Mouse (Mus musculus) olfactory bulb, adult 2 months (tissue): ENCODE measurements around the gene Tbc1d16.

Experiments
- CTCF ChIP-seq: fragments of 200-500 bp; IDR thresholded peaks from 2 replicates; pipeline ENCODE4 v1.5.1; 2012; ENCODE audit warnings: low read depth, mild to moderate bottlenecking, low read length, moderate library complexity; ENCODE audit not compliant: insufficient read depth
- POLR2A ChIP-seq: fragments of 200-500 bp; IDR thresholded peaks from 2 replicates; pipeline ENCODE4 v1.6.1; 2012; ENCODE audit warnings: mild to moderate bottlenecking, low read depth, low read length, moderate library complexity; ENCODE audit not compliant: insufficient read depth

DNA sequence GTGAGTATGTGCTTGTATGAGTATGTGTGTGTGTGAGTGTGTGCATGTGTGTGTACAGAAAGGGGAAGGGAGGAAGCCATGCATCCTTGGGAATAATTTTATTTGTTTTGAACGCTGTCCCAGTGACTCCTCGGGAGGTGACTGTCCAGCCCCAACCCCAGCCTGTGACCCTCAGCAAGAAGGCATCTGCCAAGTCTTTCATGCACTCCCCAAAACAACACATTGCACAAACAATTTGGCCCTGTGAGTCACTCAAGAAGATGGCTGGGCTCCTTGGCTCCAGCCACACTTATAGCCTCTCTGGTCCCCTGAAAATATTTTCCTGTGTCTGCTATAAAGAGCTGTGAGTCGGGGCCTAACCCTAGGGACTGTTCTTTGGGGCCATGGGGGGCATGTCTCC is 41.9 kb downstream of the Tbc1d16 start:
- no peak for TF ChIP-seq POLR2A
- TF ChIP-seq CTCF, result no peak
